Mouse (Mus musculus) gastrocnemius, postnatal 10 days (tissue): ENCODE measurements at regions not wholly inside any gene's neighbourhood (a gene's known extent, or its start where the extent isn't known, plus 50 kb on each side); places are given as distances from the start of the nearest gene placed in this dataset.

ENCODE experiments used
- DNase-seq: peaks from one replicate; pipeline ENCODE4 v3.0.0; 2021; ENCODE audit warnings: mixed read lengths

GRCm38 (mm10) chr14:25378717-25379224 is 80.2 kb upstream of the Zmiz1 start:
- peak; percentile 39 for DNase-seq

GRCm38 (mm10) chr14:25383169-25383824 is 75.7 kb upstream of the Zmiz1 start:
- no peak for DNase-seq

GRCm38 (mm10) chr14:25385644-25386043 is 73.3 kb upstream of the Zmiz1 start:
- DNase-seq: no peak

GRCm38 (mm10) chr14:25387780-25388179 is 71.2 kb upstream of the Zmiz1 start:
- DNase-seq: no peak

GRCm38 (mm10) chr14:25389314-25389713 is 69.7 kb upstream of the Zmiz1 start:
- DNase-seq: no peak

- DNase-seq: no peak
Measured at GRCm38 (mm10) chr14:25392412-25392811, 66.6 kb upstream of the Zmiz1 start.

- no peak for DNase-seq
Measured at GRCm38 (mm10) chr14:25392940-25393339, 66.0 kb upstream of the Zmiz1 start.

GRCm38 (mm10) chr14:25394931-25395330 is 64.1 kb upstream of the Zmiz1 start:
- no peak for DNase-seq

- peak; percentile 55 for DNase-seq
Measured at GRCm38 (mm10) chr14:25396990-25397531, 61.9 kb upstream of the Zmiz1 start.

- no peak for DNase-seq
Measured at GRCm38 (mm10) chr14:25397751-25398150, 61.2 kb upstream of the Zmiz1 start.

- no peak for DNase-seq
Measured at GRCm38 (mm10) chr14:25398745-25399144, 60.2 kb upstream of the Zmiz1 start.

GRCm38 (mm10) chr14:25399286-25399685 is 59.7 kb upstream of the Zmiz1 start:
- no peak for DNase-seq

GRCm38 (mm10) chr14:25401104-25401963 is 57.7 kb upstream of the Zmiz1 start:
- DNase-seq: no peak

GRCm38 (mm10) chr14:25402409-25402808 is 56.6 kb upstream of the Zmiz1 start:
- DNase-seq: no peak

- peak; percentile 25 for DNase-seq
Measured at GRCm38 (mm10) chr14:25405191-25405590, 53.8 kb upstream of the Zmiz1 start.

GRCm38 (mm10) chr14:25406059-25406458 is 52.9 kb upstream of the Zmiz1 start:
- no peak for DNase-seq

GRCm38 (mm10) chr14:25406613-25407012 is 52.4 kb upstream of the Zmiz1 start:
- no peak for DNase-seq

GRCm38 (mm10) chr14:25407111-25407510 is 51.9 kb upstream of the Zmiz1 start:
- no peak for DNase-seq
